Mouse (Mus musculus): Measurements from ENCODE around the gene Ddr2. TPM values are rescaled to one million over a fixed set of nuclear protein-coding genes. Genes with fewer than 3 reads are reported as not detected.
"Not testable (repeated sequence)": the region's sequence is repeated elsewhere in the genome, so short reads cannot be mapped to it uniquely, and the experiment has no call there.

Gene Ddr2
- polyA plus RNA-seq, 1 experiment = 13.7 TPM

DNA sequence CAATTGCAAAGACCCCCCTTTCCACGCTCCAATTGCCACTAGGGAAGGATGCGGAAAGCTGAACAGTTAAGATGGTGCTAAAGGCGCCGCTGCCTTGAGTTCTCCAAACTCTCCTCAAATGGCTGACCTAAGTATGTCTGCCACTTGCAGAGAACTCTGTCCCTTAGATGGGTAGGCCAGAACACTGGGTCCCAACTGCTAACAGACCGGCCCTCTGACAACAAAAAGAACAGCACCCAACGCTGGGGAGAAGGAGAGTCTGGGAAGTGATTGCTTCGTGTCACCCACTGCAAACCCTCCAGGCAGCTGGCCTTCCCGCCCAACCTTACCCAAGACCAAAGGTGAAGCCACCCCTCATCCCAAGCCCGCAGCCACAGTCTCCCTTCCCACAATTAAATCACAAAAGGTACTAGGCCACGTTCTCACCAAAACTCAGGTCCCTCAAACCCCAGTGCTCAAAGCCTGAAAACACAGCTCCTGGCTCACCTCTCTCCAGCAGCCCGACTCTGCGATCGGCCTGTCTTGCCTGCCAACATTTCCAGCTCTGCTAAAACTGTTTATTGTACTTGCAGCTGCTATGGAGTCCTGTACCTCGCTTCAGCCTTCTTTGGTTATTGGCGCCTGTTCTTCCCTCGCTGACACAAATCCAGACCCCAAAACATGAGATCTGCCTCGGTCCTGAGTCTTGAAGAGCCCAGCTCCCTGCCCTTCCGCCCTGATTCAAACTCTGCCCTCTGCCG lies 616 bp downstream of the Ddr2 start:
- no peak for TF ChIP-seq MYOD1 (IDR thresholded peaks at IDR 0.05; ENCODE audit: control insufficient read depth, insufficient read length, low read depth)
- no peak for TF ChIP-seq CEBPB (IDR thresholded peaks at IDR 0.05; ENCODE audit: low read depth)
- no peak for TF ChIP-seq FOSL1 (IDR thresholded peaks at IDR 0.05; ENCODE audit: insufficient read depth, low read length, poor library complexity, severe bottlenecking)
- no peak for TF ChIP-seq MYOG (IDR thresholded peaks at IDR 0.05; ENCODE audit: control insufficient read depth, extremely low read depth, insufficient read length)
- no peak for TF ChIP-seq CTCF (IDR thresholded peaks at IDR 0.05; ENCODE audit: control insufficient read depth, insufficient read depth, insufficient read length)
- TF ChIP-seq USF1 (IDR thresholded peaks at IDR 0.05; ENCODE audit: low read depth) = no peak
- no peak for TF ChIP-seq MAX (IDR thresholded peaks at IDR 0.05)
- peak overlapping the region; percentile 55 for H3K4me3 ChIP-seq (ENCODE audit: insufficient read depth, poor library complexity, severe bottlenecking)

GRCm38 (mm10) chr1:170102814-170103213 lies 7.7 kb downstream of the Ddr2 start:
- Histone ChIP-seq H3K79me2 (ENCODE audit: control insufficient read depth, insufficient read depth) (peaks cover 85% of the 10 kb centered on the region), H3K79me3 (ENCODE audit: low read depth) (peaks cover 79% of the 10 kb centered on the region)
- not testable (repeated sequence) for H3ac ChIP-seq (ENCODE audit: control insufficient read depth, insufficient read length, low read depth); H3K27me3 ChIP-seq (ENCODE audit: control insufficient read depth, insufficient read depth, insufficient read length); H3K4me3 ChIP-seq (ENCODE audit: insufficient read depth, poor library complexity, severe bottlenecking); H3K36me3 ChIP-seq (ENCODE audit: control insufficient read depth, insufficient read depth)

More for the DNA sequence above, 616 bp downstream of the Ddr2 start:
- Histone ChIP-seq H3K79me3 (ENCODE audit: low read depth) (peaks cover 52% of the 10 kb centered on the region), H3K27me3 (ENCODE audit: control insufficient read depth, insufficient read depth, insufficient read length) (no peaks in the 10 kb centered on the region), H3K36me3 (ENCODE audit: control insufficient read depth, insufficient read depth) (no peaks in the 10 kb centered on the region), H3K79me2 (ENCODE audit: control insufficient read depth, insufficient read depth) (peaks cover 55% of the 10 kb centered on the region), H3ac (ENCODE audit: control insufficient read depth, insufficient read length, low read depth) (peak overlapping the region; percentile 96)

DNA sequence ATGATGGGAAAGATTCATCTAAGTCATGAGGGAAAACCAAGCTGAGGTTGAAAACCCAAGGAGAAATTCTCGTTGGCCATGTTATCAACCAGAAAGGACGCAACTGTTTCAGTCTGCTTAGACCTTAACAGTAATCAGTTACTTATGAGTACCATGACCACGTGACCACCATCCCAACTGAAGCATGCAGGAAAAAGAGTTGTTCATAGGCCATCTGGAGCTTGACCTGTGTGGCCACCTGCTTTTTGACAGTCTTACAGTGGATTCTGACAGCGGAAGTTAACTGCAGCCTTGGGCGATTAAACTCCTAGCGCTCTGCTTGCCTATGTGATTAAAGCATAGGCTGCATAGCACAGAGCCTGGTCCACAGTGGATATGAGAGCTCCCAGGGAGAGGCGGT lies 23.9 kb downstream of the Ddr2 start:
- no peak overlapping the region for H3K4me3 ChIP-seq (ENCODE audit: insufficient read depth, poor library complexity, severe bottlenecking)
- peaks cover 42% of the 10 kb centered on the region for H3K79me3 ChIP-seq (ENCODE audit: low read depth)
- H3K36me3 ChIP-seq (ENCODE audit: control insufficient read depth, insufficient read depth) = peaks cover 28% of the 10 kb centered on the region
- no peaks in the 10 kb centered on the region for H3K27me3 ChIP-seq (ENCODE audit: control insufficient read depth, insufficient read depth, insufficient read length)
- no peak overlapping the region for H3ac ChIP-seq (ENCODE audit: control insufficient read depth, insufficient read length, low read depth)
- TF ChIP-seq USF1 (IDR thresholded peaks at IDR 0.05; ENCODE audit: low read depth) (no peak), MYOD1 (IDR thresholded peaks at IDR 0.05; ENCODE audit: control insufficient read depth, insufficient read length, low read depth) (no peak), MAX (IDR thresholded peaks at IDR 0.05) (no peak), CTCF (IDR thresholded peaks at IDR 0.05; ENCODE audit: control insufficient read depth, insufficient read depth, insufficient read length) (no peak), CEBPB (IDR thresholded peaks at IDR 0.05; ENCODE audit: low read depth) (no peak), MYOG (IDR thresholded peaks at IDR 0.05; ENCODE audit: control insufficient read depth, extremely low read depth, insufficient read length) (no peak), FOSL1 (IDR thresholded peaks at IDR 0.05; ENCODE audit: insufficient read depth, low read length, poor library complexity, severe bottlenecking) (no peak)
- H3K79me2 ChIP-seq (ENCODE audit: control insufficient read depth, insufficient read depth) = peaks cover 94% of the 10 kb centered on the region

- Histone ChIP-seq H3K27me3 (ENCODE audit: control insufficient read depth, insufficient read depth, insufficient read length) (no peaks in the 10 kb centered on the region), H3K36me3 (ENCODE audit: control insufficient read depth, insufficient read depth) (peaks cover 33% of the 10 kb centered on the region)
These were observed 26.3 kb downstream of the Ddr2 start for GRCm38 (mm10) chr1:170084151-170084796.

GRCm38 (mm10) chr1:170080907-170081306 lies 29.7 kb downstream of the Ddr2 start:
- Histone ChIP-seq H3K36me3 (ENCODE audit: control insufficient read depth, insufficient read depth) (peaks cover 11% of the 10 kb centered on the region), H3ac (ENCODE audit: control insufficient read depth, insufficient read length, low read depth) (no peak overlapping the region), H3K79me3 (ENCODE audit: low read depth) (peaks cover 33% of the 10 kb centered on the region), H3K79me2 (ENCODE audit: control insufficient read depth, insufficient read depth) (peaks cover 85% of the 10 kb centered on the region), H3K27me3 (ENCODE audit: control insufficient read depth, insufficient read depth, insufficient read length) (no peaks in the 10 kb centered on the region), H3K4me3 (ENCODE audit: insufficient read depth, poor library complexity, severe bottlenecking) (no peak overlapping the region)
- no peak for TF ChIP-seq USF1 (IDR thresholded peaks at IDR 0.05; ENCODE audit: low read depth)
- TF ChIP-seq MYOG (IDR thresholded peaks at IDR 0.05; ENCODE audit: control insufficient read depth, extremely low read depth, insufficient read length) = no peak
- TF ChIP-seq CTCF (IDR thresholded peaks at IDR 0.05; ENCODE audit: control insufficient read depth, insufficient read depth, insufficient read length) = no peak

More at GRCm38 (mm10) chr1:170084151-170084796, 26.3 kb downstream of the Ddr2 start:
- TF ChIP-seq CTCF (IDR thresholded peaks at IDR 0.05; ENCODE audit: control insufficient read depth, insufficient read depth, insufficient read length) = no peak
- no peak for TF ChIP-seq FOSL1 (IDR thresholded peaks at IDR 0.05; ENCODE audit: insufficient read depth, low read length, poor library complexity, severe bottlenecking)
- TF ChIP-seq MAX (IDR thresholded peaks at IDR 0.05) = no peak
- no peak for TF ChIP-seq MYOG (IDR thresholded peaks at IDR 0.05; ENCODE audit: control insufficient read depth, extremely low read depth, insufficient read length)
- no peak for TF ChIP-seq CEBPB (IDR thresholded peaks at IDR 0.05; ENCODE audit: low read depth)
- no peak for TF ChIP-seq USF1 (IDR thresholded peaks at IDR 0.05; ENCODE audit: low read depth)
- no peak for TF ChIP-seq MYOD1 (IDR thresholded peaks at IDR 0.05; ENCODE audit: control insufficient read depth, insufficient read length, low read depth)
- H3K79me2 ChIP-seq (ENCODE audit: control insufficient read depth, insufficient read depth) = peaks cover 91% of the 10 kb centered on the region
- peaks cover 32% of the 10 kb centered on the region for H3K79me3 ChIP-seq (ENCODE audit: low read depth)
- H3ac ChIP-seq (ENCODE audit: control insufficient read depth, insufficient read length, low read depth) = no peak overlapping the region
- H3K4me3 ChIP-seq (ENCODE audit: insufficient read depth, poor library complexity, severe bottlenecking) = no peak overlapping the region

DNA sequence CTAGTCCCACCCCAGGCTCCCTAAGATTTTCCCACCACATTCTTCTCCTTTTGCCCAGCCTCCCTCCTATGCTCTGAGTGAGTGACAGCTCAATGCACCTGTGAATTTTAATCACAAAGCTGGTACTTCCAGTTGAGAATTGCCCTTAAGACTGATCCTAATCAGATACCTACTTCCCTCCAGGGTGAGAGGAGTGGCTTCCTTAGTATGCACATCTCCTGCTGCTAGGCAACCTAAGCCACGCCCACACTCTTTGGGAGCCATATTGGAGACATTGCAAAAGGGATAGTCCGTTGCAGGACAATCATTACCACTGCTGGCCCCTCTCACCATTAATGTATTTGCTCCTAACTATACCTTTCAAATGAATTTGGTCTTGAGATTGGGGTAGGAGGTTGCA lies 31.1 kb downstream of the Ddr2 start:
- TF ChIP-seq CTCF (IDR thresholded peaks at IDR 0.05; ENCODE audit: control insufficient read depth, insufficient read depth, insufficient read length) (no peak), FOSL1 (IDR thresholded peaks at IDR 0.05; ENCODE audit: insufficient read depth, low read length, poor library complexity, severe bottlenecking) (no peak), MYOD1 (IDR thresholded peaks at IDR 0.05; ENCODE audit: control insufficient read depth, insufficient read length, low read depth) (peak; percentile 11), MYOG (IDR thresholded peaks at IDR 0.05; ENCODE audit: control insufficient read depth, extremely low read depth, insufficient read length) (no peak), CEBPB (IDR thresholded peaks at IDR 0.05; ENCODE audit: low read depth) (no peak)

More for the DNA sequence above, 31.1 kb downstream of the Ddr2 start:
- H3K79me3 ChIP-seq (ENCODE audit: low read depth) = peaks cover 32% of the 10 kb centered on the region
- H3K36me3 ChIP-seq (ENCODE audit: control insufficient read depth, insufficient read depth) = peaks cover 11% of the 10 kb centered on the region
- H3K4me3 ChIP-seq (ENCODE audit: insufficient read depth, poor library complexity, severe bottlenecking) = no peak overlapping the region
- H3ac ChIP-seq (ENCODE audit: control insufficient read depth, insufficient read length, low read depth) = no peak overlapping the region
- no peaks in the 10 kb centered on the region for H3K27me3 ChIP-seq (ENCODE audit: control insufficient read depth, insufficient read depth, insufficient read length)
- peaks cover 77% of the 10 kb centered on the region for H3K79me2 ChIP-seq (ENCODE audit: control insufficient read depth, insufficient read depth)
